Mouse (Mus musculus) brain, embryonic 14.5 days (tissue): ENCODE data around the gene Pacsin1. TPM values are rescaled to one million over a fixed set of nuclear protein-coding genes. Genes with fewer than 3 reads are reported as not detected.

ENCODE experiments used
- DNase-seq: peaks from one replicate; pipeline ENCODE4 v3.0.0-alpha.2; 2011; ENCODE audit warnings: low read depth
- CTCF ChIP-seq: fragments of 200-500 bp; IDR thresholded peaks from 2 replicates; pipeline ENCODE4 v1.5.1; 2012; ENCODE audit warnings: inconsistent platforms, mild to moderate bottlenecking, moderate library complexity, borderline replicate concordance; ENCODE audit not compliant: insufficient read depth, insufficient read length; ENCODE audit errors: extremely low read depth
- POLR2A ChIP-seq: fragments of 200-500 bp; IDR thresholded peaks from 2 replicates; pipeline ENCODE4 v1.6.1; 2012; ENCODE audit warnings: mild to moderate bottlenecking, inconsistent platforms, borderline replicate concordance; ENCODE audit not compliant: poor library complexity, insufficient read depth, insufficient read length, severe bottlenecking; ENCODE audit errors: extremely low read depth
- polyA plus RNA-seq: library from polyadenylated mRNA; depleted of rRNA; stranded (reverse); fragments of >200 nt; gene quantifications from 2 replicates; pipeline ENCODE4 v1.2.3, GENCODE M21; 2012; rRNA removed

Pacsin1 gene
- polyA plus RNA-seq, 1 experiment = 27.8 TPM

DNA sequence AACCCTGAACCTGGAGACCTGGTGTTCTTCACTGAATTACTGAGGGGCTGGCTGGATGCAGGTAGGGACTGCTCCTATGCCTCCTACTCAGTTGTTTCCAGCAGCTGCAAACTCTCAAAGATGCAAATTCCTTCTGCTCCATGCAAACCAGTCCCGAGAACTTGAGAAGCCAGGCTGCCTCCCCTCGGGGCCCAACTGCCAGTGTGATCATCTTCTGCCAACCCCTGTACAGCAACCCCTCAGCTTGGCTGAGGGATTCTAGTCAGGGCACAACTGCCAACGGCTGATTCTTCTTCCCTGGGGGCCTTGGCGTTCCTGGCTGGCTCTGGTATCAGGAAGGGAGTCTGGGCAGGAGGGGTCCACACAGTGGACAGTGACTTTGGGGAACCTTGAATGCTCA, 91.1 kb downstream of the Pacsin1 start:
- TF ChIP-seq CTCF = no peak
- no peak for TF ChIP-seq POLR2A
- DNase-seq = no peak

DNA sequence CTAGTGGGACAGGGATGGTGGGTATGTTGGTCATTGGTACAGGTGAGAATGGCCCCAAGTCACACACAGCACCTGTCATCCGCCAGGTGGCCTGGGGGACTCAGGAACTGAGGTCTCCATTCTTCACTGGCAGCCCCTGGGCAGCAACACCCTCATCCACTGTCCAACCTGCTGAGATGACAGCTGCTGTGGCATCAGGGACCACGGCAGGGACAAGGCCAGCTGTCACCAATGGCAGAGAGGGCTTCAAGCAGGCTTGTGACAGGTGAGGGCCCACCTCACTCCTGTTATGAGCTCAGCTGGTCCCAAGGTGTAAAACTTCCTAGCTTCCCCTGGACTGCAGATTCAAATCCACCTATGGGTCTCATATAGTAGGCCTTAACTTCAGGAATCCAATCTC, 92.8 kb downstream of the Pacsin1 start:
- DNase-seq = no peak
- TF ChIP-seq CTCF (no peak), POLR2A (no peak)

DNA sequence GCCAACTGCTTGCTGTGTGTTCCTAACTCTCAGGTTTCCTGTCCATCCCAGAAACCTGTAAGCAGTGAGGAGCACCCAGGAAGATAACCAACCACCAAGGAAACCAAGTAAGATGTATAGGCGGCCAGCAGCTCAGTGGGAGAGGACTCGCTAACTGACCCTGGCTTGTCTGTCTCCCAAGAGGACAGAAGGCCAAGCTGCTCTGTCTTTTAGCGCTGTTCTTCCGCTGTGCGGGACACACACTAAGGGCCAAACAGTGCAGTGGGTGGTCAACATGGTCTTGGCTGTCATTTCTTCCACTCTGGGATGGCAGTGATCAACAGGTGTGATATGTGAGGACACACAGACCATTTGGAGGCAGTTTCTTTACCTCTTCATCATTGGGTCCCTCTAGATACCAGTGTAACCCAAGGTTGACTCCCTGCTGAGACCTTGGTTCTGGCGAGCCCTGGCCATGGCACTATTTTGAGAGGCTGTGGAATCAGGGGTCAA, 95.2 kb downstream of the Pacsin1 start:
- no peak for TF ChIP-seq POLR2A
- TF ChIP-seq CTCF = no peak
- no peak for DNase-seq

DNA sequence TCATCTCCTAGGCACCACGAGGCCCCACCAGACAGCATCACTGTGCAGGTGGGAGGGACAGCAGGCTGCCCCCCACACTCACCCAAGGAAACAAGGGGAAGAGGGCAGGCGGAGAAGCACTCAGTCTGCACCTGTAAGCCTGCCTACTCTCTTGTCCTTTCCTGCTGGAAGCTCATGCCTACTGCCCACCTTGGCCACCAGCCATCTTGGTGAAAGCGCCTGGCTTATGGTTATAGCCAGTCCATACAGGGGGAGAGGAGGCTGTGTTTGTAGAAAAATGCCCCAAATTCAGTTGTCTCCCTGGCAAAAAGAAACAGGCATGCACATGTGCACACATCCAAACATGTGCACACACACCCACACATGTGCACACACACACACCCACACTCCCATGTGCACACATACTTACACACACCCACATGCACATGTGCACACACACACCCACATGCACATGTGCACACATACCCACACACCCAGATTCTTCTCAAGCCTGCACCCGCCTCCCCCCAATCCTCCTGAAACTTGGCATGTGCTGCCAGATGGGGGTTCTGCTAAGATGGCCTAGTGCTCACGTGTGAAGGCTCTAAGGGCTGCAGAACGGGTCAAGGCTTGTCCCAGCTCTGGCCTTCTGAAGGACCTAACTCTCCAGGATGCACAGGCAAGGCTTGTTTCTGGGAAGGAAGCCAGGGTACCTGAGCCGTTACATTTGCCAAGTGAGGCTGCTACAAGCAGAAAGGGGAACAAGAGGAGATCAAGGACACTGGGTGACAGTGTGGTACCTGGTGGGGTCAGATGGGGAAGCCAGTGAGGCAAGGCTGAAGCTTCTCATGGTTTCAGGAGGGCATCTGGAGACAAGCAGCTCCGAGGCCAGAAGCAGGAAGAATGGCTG, 96.2 kb downstream of the Pacsin1 start:
- no peak for DNase-seq
- TF ChIP-seq POLR2A (no peak), CTCF (no peak)

DNA sequence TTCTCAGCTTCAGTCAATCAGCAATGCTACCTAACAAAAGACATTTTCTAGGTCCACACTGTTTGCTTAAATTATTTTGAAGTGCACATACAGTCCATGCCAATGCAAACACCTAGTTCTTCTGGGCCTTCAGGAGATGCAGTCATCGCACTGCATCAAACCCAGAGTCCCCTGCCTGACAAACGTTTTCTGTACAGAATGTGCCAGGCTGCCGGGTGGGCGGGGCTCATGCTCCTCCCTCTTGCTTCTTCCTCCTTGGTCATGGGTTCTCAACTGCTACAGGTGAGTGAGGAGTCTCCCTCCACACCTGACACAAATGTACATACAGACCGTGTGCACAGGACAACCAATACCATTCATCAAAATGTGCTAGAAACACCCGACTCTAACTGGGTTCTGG, 104.9 kb downstream of the Pacsin1 start:
- no peak for TF ChIP-seq CTCF
- no peak for TF ChIP-seq POLR2A
- DNase-seq = no peak

Other genes with a start within 250 kb of the Pacsin1 start
- 16.3 and 28.0 TPM in 2 replicates for gene Grm4, start 134.1 kb upstream of the Pacsin1 start, polyA plus RNA-seq
- 120 and 130 TPM in 2 replicates for gene Hmga1, start 99.0 kb upstream of the Pacsin1 start, polyA plus RNA-seq
- 35.8 and 53.5 TPM in 2 replicates for gene AI413582, start 89.8 kb upstream of the Pacsin1 start, polyA plus RNA-seq
- 263 and 287 TPM in 2 replicates for gene Nudt3, start 32.0 kb upstream of the Pacsin1 start, polyA plus RNA-seq
- not detected in 2 replicates for gene RPS10-NUDT3, start 20.3 kb upstream of the Pacsin1 start, polyA plus RNA-seq
- 1,098 and 1,286 TPM in 2 replicates for gene Rps10, start 18.8 kb upstream of the Pacsin1 start, polyA plus RNA-seq
- gene Spdef, start 73.4 kb downstream of the Pacsin1 start, polyA plus RNA-seq = 1.1 and 1.3 TPM in 2 replicates
- 46.7 and 56.5 TPM in 2 replicates for gene D17Wsu92e, start 165.1 kb downstream of the Pacsin1 start, polyA plus RNA-seq
- 156 and 218 TPM in 2 replicates for gene Snrpc, start 182.6 kb downstream of the Pacsin1 start, polyA plus RNA-seq
- gene Uhrf1bp1, start 200.9 kb downstream of the Pacsin1 start, polyA plus RNA-seq = 13.0 and 16.7 TPM in 2 replicates